Mouse (Mus musculus) C2C12 (cell line): ENCODE data around the gene Spen.

Experiments used
- CEBPB ChIP-seq: IDR thresholded peaks from one replicate; pipeline ENCODE4 v1.6.1; 2011; ENCODE audit warnings: low read depth, mild to moderate bottlenecking, control low read depth, moderate library complexity
- CTCF ChIP-seq: IDR thresholded peaks from one replicate; pipeline ENCODE4 v1.5.1; 2011; ENCODE audit not compliant: control insufficient read depth, insufficient read depth, insufficient read length
- FOSL1 ChIP-seq: IDR thresholded peaks from one replicate; pipeline ENCODE4 v1.8.0; 2011; ENCODE audit warnings: mild to moderate bottlenecking, low read length; ENCODE audit not compliant: poor library complexity, insufficient read depth, severe bottlenecking
- MAX ChIP-seq: IDR thresholded peaks from one replicate; pipeline ENCODE4 v1.6.1; 2011; ENCODE audit warnings: mild to moderate bottlenecking, control low read depth
- MYOD1 ChIP-seq: IDR thresholded peaks from one replicate; pipeline ENCODE4 v1.6.1; 2011; ENCODE audit warnings: low read depth; ENCODE audit not compliant: control insufficient read depth, insufficient read length
- MYOG ChIP-seq: IDR thresholded peaks from one replicate; pipeline ENCODE4 v1.6.1; 2011; ENCODE audit not compliant: control insufficient read depth, insufficient read length; ENCODE audit errors: extremely low read depth
- USF1 ChIP-seq: IDR thresholded peaks from one replicate; pipeline ENCODE4 v1.6.1; 2011; ENCODE audit warnings: low read depth, mild to moderate bottlenecking, control low read depth, moderate library complexity

- TF ChIP-seq CTCF (no peak), USF1 (no peak), MAX (no peak), MYOD1 (no peak), MYOG (no peak), CEBPB (no peak), FOSL1 (no peak)
Measured at GRCm38 (mm10) chr4:141469343-141469742, 69.1 kb downstream of the Spen start.
